Mouse (Mus musculus) cerebellum, postnatal 10 days (tissue): ENCODE measurements around the gene Pgls.

ENCODE experiments used
- DNase-seq, 2 experiments: peaks; one replicate each; pipeline ENCODE4 v3.0.0; 2021; ENCODE audit warnings: mixed read lengths in 2 of 2

Pgls gene

DNA sequence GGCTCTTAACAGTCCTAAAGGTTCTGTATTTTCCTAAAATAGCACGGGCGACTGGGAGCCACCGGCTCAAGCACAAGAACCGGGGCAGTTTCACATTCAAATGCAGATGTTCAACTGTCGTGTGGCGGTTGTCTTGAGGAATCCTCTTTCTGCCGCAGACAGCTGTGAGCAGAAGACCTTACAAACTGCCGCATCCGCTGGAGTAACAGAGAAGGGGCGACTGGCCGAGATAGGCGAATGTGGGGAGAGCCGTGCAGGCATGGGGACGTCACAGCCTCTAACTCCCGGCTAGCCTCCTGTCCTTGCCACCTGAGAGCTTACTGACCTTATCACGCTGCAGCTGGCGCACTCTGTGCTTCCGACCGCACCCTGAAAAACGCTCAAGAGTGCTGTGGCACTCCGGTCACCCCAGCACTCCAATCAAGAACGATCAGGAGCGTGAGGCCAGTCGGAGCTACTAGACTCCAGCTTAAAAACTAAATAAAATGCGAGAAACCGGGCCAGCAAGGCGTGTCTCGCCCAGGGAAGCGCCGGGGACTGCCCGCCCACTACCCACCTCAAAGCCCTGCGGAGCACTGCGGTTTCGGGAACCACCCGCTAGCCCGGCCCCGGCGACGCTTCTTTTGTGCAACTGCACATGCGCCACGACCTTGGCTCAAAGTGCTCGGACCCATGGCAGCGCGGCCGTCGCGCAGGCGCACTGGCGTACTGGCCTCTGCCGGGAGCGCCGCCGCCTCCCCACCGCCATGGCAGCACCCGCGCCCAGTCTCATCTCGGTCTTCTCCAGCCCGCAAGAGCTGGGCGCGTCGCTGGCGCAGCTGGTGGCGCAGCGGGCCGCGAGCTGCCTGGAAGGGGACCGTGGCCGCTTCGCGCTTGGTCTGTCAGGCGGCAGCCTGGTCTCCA is at the start of gene Pgls:
Pgls (plus strand) TSS at position 706 of the 903 bp plus-strand sequence.
- peak; percentile 97 to 98 for DNase-seq

DNA sequence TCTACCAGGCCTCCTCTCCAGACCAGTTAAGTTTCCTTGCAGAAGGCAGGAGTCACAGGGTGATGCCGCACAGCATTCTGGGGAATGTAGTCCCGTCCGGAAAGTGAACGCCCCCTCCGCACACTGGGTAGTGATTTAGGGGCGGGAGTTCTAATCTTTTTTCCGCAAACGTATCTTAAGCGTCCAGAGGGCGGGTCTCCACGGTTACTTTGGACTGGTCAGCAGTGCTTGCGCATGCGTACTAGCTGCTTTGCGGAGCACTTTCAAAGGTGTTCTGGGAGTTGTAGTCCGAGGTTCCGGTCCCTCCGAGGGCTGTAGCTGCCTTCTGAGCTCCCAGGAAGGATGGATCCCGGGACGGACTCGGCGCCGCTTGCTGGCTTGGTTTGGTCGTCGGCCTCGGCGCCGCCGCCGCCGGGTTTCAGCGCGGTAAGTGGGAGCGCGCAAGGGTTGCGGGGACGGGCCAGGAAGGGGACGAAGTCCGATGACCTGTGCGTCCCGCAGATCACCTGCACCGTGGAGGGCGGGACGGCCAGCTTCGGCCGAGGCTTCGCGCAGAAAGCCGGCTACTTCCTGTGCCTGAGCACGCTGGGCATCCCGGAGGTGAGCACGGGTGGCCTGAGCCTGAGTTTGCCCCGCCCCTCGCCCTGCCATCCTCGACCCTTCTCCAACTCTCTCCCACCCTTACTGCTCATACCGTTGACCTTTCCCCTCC is 49.2 kb upstream of the Pgls start, which contains the start of gene Mvb12a:
Mvb12a (plus strand) TSS at position 291 of the 712 bp plus-strand sequence.
- peak; percentile 96 to 98 for DNase-seq

DNA sequence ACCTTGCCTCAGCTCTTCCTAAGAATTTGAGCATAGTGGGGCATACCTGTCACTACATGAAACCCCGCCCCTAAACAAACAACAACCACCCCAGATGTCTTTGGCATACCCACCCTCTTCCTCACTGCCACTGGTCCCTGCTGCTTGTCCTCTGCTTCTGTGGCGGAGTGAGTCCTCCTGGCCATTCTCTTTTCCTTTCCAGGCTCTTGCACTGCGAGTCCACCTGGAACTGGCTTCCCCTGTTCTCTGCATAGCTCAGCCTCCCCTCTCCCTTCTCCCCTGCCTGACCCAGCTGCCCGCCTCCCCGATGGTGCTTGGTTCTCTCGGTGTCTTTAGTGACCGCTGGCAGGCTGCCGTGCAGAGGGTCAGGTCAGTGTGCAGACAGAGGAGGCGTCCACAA is 48.2 kb upstream of the Pgls start:
- DNase-seq, result no peak

DNA sequence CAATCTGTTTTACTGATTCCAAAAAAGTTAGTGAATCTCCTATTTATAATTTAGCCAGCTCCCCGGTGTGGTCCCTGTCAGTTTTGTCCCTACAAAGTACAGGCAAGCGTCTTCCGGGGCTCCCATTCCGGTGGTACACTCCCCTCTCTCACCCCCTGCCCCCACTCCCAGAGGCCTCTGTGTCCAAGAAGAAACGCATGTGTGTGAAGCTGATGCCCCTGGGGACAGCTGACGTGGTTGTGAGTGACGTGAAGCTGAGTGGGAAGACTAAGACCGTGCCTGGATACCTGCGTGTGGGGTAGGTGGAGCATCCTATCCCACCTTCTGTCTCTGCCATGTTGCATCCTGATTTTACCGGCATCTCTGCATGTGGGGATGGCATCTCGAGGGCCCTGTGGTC is 46.9 kb upstream of the Pgls start:
- no peak for DNase-seq

DNA sequence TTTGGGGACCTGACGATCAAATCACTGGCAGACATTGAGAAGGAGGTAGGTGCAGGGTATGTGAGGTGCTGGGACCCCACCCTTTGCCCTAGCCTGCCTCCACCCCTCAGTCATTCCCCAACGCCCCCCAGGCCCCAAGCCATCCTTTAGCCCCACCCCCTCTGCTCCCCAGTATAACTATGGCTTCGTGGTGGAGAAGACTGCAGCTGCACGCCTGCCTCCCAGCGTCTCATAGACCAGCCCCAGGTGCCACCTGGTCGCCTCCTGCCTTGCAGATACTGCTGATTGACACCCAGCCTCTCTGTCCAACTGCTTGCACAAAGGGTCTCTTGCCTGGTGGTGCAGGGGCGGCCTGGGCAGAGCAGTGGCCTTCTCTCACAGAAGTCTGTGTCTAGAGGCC is 44.4 kb upstream of the Pgls start:
- DNase-seq, result no peak

DNA sequence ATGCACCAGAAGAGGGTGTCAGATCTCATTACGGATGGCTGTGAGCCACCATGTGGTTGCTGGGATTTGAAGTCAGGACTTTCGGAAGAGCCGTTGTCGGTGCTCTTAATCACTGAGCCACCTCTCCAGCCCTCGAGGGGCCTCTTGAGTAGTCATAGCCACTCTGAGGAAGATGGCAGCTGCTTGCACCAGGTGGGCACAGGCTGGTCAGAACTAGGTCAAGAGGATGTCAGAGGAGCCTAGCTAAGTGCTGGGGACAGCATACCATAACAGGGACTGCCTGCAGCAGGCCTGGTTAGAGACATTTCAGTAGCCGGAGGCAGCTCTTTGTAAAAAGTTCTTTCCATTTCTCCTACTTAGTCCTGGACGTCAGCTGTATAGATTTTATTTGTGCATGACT is 41.2 kb upstream of the Pgls start:
- DNase-seq, result no peak

DNA sequence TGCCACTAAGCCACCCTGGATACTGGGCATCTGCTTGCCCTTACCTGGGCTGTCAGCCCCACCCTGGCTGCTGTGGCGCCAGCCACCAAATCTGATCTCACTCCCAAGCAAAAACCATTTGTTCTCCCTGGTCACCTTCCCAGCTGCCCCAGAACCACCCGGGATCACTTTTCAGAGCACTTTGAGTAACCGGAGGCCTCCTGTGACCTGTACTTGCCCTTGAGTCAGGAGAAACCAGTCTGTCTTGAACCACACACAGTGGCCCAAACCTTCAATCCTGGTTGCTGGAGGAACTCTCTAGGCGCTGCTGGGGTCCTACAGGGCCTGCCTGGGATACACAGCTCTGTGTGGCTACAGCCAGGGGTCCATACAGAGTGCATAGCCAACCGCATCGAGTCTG is 39.2 kb upstream of the Pgls start:
- no peak for DNase-seq

DNA sequence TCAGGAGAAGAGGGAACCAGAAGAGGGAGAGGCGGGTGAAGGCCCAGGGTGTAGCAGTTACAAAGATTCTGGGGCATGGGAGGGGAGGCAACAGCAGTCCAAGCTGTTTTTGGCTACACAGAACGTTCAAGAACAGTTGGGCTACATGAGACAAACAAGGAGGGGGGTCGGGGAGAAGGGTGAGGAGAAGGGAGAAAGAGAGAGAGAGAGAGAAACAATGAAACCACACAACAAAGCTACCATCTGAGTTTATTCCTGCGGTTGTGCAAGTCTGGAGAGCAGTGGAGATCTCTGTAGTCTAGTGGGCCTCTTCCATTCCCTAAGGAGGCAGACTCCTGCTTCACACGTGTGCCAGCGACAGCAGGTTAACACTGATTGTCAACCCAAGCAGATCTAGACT is 38.0 kb upstream of the Pgls start:
- no peak for DNase-seq

DNA sequence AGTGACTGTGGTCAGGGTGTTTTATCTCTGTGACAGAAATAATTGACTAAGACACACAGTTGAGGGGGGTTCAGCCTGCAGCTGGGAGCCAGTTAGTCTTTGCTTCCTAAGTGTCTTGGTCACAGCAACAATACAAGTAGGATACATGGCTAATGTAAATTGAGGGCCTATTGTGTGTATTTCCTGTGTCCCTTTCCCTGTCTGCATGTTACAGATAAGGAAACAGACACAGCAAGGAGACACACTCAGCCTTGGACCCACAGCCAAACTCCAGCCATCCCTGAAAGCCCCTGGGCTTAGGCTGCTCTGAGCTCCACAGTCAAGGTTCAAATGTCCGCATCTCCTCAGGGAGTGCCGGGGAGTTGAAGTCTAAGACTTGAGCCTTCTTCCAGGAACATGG is 37.3 kb upstream of the Pgls start:
- no peak for DNase-seq

DNA sequence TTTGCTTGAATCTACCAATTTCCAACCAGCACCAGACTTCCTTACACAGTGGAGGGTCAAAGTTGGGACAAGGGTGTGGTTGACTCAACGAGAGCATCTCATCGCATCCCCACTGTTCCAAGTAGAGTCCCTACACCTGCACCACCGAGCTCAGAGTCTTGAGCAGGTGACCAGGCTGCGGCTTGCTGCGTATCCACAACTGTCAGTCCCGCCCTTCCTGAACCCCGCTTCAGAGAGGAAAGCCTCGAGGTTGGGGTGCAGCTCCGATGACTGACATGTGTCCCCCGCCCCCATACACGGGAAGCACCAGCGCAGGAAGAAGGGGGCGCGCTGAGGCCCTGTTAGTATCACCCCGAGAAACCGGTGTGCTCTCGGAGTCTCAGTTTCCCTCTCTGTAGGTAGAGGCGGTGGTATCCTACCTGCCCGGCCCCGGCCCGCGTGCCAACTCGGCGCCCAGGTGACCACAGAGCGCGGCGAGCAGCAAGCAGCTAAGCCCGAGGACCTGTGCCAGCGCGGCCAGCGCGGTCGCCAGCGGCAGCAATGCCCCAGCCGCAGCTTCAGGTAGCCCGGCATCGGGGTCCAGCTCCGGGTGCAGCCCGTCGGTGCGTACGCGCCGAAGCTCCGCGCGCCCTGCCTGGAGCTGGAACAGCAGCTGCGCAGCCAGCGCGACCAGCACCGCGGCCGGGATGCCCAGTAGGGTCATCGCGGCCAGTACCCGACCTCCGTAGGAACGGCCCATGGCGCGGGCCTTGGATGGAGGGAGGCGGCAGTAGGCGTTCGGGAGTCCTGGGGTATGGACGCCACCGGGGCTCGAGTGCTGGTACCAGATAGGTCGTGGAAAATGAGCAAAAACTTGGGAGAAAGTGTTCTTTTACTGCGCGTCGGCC is 33.7 kb upstream of the Pgls start, which contains the start of gene Tmem221:
Tmem221 (minus strand) TSS at position 801 of the 887 bp plus-strand sequence.
- peak; percentile 30 to 31 for DNase-seq

DNA sequence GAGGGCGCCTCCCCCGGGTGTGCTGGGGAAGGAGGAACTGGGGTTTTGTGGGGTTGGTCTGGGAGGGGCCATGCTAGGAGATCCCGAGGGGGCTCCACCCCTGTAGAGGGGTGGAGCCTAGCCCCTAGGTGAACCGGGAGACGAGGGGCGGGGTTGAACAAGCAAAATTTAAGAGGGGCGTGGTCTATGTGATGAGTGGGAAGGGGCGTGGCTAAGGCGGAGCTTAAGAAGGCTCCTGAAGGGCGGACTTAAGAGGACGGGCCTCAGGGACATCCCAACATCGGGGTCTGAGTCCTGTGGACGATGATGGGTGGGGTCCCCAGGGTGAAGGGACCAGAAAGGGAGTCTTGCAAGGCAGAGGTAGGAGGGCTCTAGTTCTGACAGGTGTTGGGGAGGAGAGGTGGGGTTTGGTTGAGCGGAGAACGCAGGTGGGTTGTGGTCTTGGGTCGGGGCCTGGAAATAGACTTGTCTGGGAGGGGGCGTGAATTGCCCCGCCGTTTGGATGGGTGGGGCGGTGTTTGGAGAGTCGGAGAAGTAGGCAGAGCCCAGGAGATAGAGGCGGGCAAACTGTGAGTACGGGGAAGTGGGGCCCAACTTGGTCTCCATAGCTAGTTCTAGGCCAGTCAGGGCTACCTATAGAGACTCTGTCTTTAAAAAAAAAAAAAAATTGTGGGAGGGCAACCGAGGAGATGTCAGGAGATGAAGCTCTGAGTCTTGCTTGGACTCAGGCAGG is 32.9 kb upstream of the Pgls start:
- DNase-seq, result peak; percentile 49 to 53

DNA sequence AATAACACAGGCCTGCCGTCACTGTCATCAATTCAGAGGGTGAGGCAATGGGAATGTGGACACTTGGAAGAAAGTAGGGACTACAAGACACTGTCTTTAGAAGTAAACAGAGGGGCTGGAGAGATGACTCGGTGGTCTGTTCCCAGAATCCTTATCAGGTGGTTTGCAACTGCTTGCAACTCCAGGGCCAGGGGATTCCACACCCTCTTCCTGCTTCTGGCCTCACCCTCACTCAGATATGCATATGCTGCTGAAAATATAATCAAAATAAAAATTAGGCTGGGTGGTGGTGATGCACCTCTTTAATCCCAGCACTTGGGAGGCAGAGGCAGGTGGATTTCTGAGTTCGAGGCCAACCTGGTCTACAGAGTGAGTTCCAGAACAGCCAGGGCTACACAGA is 31.9 kb upstream of the Pgls start:
- no peak for DNase-seq

DNA sequence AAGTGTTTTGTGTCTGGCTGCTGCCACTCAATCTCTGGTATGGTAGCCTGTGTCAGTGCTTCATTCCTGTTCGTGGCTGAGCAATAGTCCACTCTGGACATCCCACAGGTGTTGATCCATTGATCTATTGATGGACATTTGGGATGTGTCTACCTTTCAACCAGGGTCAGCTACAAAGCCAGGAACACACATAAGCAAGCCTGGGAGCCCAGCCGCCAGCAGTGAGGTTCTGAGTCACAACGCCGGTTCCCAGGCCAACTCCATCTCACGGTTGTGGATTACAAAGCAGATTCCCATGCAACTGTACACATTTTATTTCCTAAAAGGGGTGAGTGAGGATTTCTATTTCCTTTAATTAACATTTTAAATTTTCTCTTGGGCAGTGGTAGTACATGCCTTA is 31.2 kb upstream of the Pgls start:
- DNase-seq, result no peak

DNA sequence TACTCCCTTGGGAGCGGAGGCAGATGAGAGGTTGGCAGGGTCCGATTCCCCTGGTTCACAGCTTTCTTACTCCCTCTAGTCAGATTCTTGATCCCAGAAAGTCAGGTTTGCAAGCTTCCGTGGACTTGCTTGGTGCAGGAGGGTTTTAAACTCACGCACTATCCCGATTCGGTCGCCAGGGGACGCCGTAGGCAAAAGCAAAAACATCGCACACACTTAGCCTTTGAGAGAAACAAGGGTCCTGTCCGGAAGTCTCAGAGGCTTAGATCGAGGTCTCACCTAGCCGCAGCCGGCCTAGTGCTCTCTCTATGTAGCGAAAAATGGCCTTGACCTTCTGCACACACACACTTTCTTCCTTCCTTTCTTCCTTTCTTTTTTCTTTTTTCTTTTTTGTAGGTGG is 30.6 kb upstream of the Pgls start:
- DNase-seq, result peak; percentile 77 to 83

DNA sequence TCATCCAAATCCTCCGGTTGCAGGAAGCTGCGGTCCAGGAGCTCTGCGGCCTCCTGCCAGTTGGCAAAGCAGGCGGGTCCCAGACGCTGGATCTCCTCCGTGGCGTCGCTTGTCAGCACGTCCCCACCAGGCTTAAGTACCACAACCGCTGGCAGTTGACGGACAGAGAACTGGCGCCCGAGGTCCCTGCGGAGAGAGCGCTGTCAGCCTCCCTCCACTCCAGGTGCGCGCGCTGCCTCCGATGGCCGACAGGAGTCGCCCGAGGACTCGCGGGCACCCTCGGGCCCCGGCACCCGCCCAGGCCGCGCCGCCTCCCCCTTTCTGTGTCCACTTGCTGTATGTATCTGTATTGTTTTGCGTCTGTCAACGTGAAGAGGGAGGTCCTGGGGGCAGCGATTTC is 29.2 kb upstream of the Pgls start:
- DNase-seq, result peak; percentile 88 to 91

DNA sequence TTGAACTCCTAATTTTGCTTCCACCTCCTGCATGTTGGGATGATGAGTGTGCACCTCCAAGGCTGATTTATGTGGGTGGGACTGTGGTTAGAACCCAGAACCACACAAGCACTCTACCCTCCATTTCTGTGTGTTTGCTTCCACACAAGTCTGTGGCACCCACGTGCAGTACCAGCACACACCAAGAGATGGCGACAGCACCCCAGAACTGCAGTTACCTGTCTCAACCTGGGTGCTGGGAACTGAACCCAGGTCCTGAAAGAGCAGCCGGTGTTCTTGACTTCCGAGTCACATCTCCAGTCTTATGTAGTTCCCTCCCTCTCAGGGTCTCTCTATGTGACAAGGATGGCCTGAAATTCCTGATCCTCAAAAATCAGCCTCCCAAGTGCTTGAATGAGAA is 28.0 kb upstream of the Pgls start:
- no peak for DNase-seq

DNA sequence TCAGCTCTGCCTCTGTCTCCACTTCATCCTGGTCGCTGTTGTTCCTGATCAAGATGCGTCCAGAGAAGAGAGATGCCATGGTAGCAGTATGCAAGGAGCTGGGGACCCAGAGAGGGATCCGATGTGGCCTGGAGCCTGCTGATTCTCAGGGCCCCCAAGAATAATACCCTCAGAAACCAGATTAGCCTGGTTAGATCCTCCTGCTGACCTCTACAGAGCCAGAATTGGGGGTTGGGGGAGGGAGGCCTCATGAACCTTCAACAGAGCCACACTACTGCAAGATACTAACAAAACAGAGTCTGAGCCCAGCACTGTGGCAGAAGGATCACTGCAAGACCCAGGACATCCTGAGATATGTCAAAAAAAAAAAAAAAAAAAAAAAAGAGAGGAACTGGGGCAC is 25.5 kb upstream of the Pgls start, which contains the start of gene Nxnl1:
Nxnl1 (minus strand) TSS at position 101 of the 400 bp plus-strand sequence.
- DNase-seq, result no peak

DNA sequence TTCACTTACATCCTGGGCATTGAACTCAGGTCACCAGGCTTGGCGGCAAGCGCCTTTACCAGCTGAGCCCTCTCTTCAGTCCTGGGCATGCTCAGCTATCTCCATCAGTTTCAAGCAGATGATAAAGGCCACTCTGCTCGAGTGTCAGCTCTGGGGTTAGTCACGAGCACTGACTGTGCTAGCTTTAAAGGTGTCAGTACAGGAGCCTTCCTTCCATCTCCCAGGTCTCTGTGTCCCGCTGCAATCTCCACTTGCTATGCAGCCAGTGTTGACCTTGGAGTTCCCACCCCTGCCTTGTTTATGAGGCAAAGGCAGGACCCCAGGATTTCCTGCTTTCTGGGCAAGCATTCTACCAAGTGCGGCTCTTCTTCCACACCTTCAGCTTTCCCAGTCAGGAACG is 24.4 kb upstream of the Pgls start:
- no peak for DNase-seq

DNA sequence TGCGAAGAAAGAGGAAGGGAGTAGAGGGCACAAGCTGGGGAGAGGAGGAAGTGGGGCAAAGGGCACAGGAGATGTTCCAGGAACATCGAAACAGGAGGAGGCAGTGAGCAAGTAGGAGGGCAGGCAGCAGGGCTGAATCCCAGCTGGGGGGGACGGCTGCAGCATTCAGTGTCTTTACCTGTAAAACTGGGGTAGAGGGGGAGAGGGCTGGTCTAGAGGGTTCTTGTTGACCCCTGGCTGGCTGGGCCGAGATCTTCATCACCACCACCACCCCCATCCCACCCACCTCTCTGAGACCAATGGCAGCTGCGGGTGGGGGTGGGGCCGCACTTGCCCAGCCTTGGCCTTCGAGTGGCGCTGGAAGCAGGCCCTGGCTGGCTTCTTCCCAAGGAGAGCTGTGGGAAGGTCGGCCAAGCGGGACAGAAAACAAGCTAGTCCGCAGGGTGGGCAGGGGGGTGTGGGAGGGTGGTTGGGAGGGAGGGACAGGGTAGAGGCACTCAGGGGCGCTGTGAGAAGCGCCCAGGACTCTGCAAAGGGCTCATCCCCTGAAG is 23.5 kb upstream of the Pgls start, which contains the start of gene Slc27a1:
Slc27a1 (plus strand) TSS at position 496 of the 551 bp plus-strand sequence.
- DNase-seq, result peak; percentile 95

DNA sequence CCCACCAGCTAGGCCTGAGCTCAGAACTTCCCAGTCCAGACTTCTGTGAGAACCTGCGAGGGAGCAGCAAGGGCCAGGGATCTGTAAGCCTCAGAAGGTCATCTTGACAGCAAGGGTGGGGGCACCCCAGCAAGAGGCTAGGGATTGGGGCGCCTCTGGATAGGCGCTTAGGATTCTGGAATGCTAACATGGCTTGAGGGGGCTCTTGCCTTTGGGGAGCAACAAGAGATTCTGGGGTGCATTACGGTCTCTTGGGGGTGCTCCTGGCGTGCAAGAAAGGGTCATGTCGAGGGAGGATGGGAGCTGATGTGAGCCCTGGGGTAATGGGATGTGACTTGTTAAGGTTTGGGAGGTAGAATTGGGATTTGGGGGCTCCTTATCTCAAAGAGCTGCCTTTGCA is 23.0 kb upstream of the Pgls start:
- DNase-seq, result peak in 1 of 2 experiments; percentile 47
